Mouse (Mus musculus) CH12.LX (cell line): ENCODE measurements around the gene Pspn. TPM values are rescaled to one million over a fixed set of nuclear protein-coding genes. Genes with fewer than 3 reads are reported as not detected.

Source experiments
- DNase-seq: peaks from one replicate; pipeline ENCODE4 v3.0.0-alpha.2; 2013; ENCODE audit errors: extremely low read depth
- H3K27ac ChIP-seq: 2 replicates; pipeline ENCODE4 v1.5.1; 2012; ENCODE audit warnings: low read depth, mild to moderate bottlenecking, control low read depth, moderate library complexity; ENCODE audit not compliant: insufficient read depth
- H3K27me3 ChIP-seq: replicated peaks from 2 replicates; pipeline ENCODE3; 2012; ENCODE audit warnings: inconsistent platforms
- H3K36me3 ChIP-seq, 2 experiments: replicated peaks in 1 of 2; 2 replicates each; pipeline versions ENCODE3 to v1.6.1; 2012; ENCODE audit warnings: inconsistent platforms in 1 of 2, low read length in 1 of 2, mild to moderate bottlenecking in 1 of 2, mixed read lengths in 1 of 2, moderate library complexity in 1 of 2; ENCODE audit not compliant: control insufficient read depth in 1 of 2, insufficient read depth in 1 of 2
- H3K4me1 ChIP-seq, 2 experiments: 2 replicates each; pipeline ENCODE4 v1.6.1; 2012; ENCODE audit warnings: inconsistent platforms in 1 of 2, moderate library complexity in 1 of 2; ENCODE audit not compliant: insufficient read depth in 2 of 2, control insufficient read depth in 1 of 2
- H3K4me2 ChIP-seq: 2 replicates; pipeline ENCODE4 v1.6.1; 2012; ENCODE audit warnings: low read depth, mild to moderate bottlenecking, control low read depth; ENCODE audit not compliant: poor library complexity, insufficient read depth, severe bottlenecking
- H3K4me3 ChIP-seq, 3 experiments: fragments of 150-350 bp in 1 of 3; sonication (generic) in 1 of 3; replicated peaks in 1 of 3; 2 replicates each; pipeline versions ENCODE3 to v1.5.1; 2011 to 2012; ENCODE audit warnings: low read depth in 2 of 3, low read length in 2 of 3, mild to moderate bottlenecking in 2 of 3, moderate library complexity in 2 of 3, control low read depth in 1 of 3, improper control_type of control experiment in 1 of 3, inconsistent platforms in 1 of 3, mixed read lengths in 1 of 3; ENCODE audit not compliant: poor library complexity in 1 of 3
- H3K79me2 ChIP-seq: replicated peaks from 2 replicates; pipeline ENCODE4 v1.6.1; 2012; ENCODE audit warnings: mild to moderate bottlenecking, moderate library complexity; ENCODE audit not compliant: control insufficient read depth, poor library complexity, insufficient read depth, severe bottlenecking; ENCODE audit errors: extremely low read depth
- H3K9ac ChIP-seq: 2 replicates; pipeline ENCODE4 v1.6.1; 2012; ENCODE audit warnings: low read depth, mild to moderate bottlenecking, control low read depth, moderate library complexity; ENCODE audit not compliant: insufficient read depth
- H3K9me3 ChIP-seq: replicated peaks from 2 replicates; pipeline ENCODE3; 2012; ENCODE audit warnings: low read length, inconsistent platforms, mixed read lengths
- BHLHE40 ChIP-seq: IDR thresholded peaks from 2 replicates; pipeline ENCODE4 v1.6.1; 2011; ENCODE audit warnings: mild to moderate bottlenecking, low read depth, low read length, improper control_type of control experiment
- CHD1 ChIP-seq: IDR thresholded peaks from 2 replicates; pipeline ENCODE4 v1.6.1; 2012; ENCODE audit warnings: low read depth, low read length, improper control_type of control experiment, inconsistent platforms
- CTCF ChIP-seq, 2 experiments: IDR thresholded peaks in 1 of 2; conservative IDR thresholded peaks in 1 of 2; 2 replicates each; pipeline ENCODE4 v1.5.1; 2011 to 2012; ENCODE audit warnings: low read depth in 2 of 2, low read length in 2 of 2, improper control_type of control experiment in 1 of 2, inconsistent platforms in 1 of 2, mild to moderate bottlenecking in 1 of 2, moderate library complexity in 1 of 2
- ELF1 ChIP-seq: IDR thresholded peaks from 2 replicates; pipeline ENCODE4 v1.6.1; 2014; ENCODE audit warnings: low read depth, mild to moderate bottlenecking, inconsistent platforms, low read length, improper control_type of control experiment
- GABPA ChIP-seq: IDR thresholded peaks from 2 replicates; pipeline ENCODE4 v1.6.1; 2012; ENCODE audit warnings: low read depth, low read length, improper control_type of control experiment, inconsistent platforms; ENCODE audit not compliant: insufficient replicate concordance
- JUN ChIP-seq: IDR thresholded peaks from 2 replicates; pipeline ENCODE4 v1.6.1; 2011; ENCODE audit warnings: low read depth, mild to moderate bottlenecking, low read length, improper control_type of control experiment, moderate library complexity; ENCODE audit not compliant: insufficient read depth
- JUND ChIP-seq: conservative IDR thresholded peaks from 2 replicates; pipeline ENCODE4 v1.6.1; 2011; ENCODE audit warnings: low read depth, low read length, improper control_type of control experiment
- KAT2A ChIP-seq: IDR thresholded peaks from 2 replicates; pipeline ENCODE4 v1.6.1; 2012; ENCODE audit warnings: low read length, improper control_type of control experiment, inconsistent platforms; ENCODE audit not compliant: insufficient replicate concordance
- MAFK ChIP-seq: IDR thresholded peaks from 2 replicates; pipeline ENCODE4 v1.6.1; 2011; ENCODE audit warnings: low read length, improper control_type of control experiment; ENCODE audit not compliant: insufficient replicate concordance
- MAX ChIP-seq: IDR thresholded peaks from 2 replicates; pipeline ENCODE4 v1.6.1; 2011; ENCODE audit warnings: low read length, improper control_type of control experiment
- MEF2A ChIP-seq: IDR thresholded peaks from 2 replicates; pipeline ENCODE4 v1.6.1; 2014; ENCODE audit warnings: low read depth, mild to moderate bottlenecking, inconsistent platforms, low read length, improper control_type of control experiment, borderline replicate concordance
- MYC ChIP-seq: IDR thresholded peaks from 2 replicates; pipeline ENCODE4 v1.6.1; 2011; ENCODE audit warnings: low read depth, mild to moderate bottlenecking, improper control_type of control experiment, low read length
- NELFE ChIP-seq: IDR thresholded peaks from 2 replicates; pipeline ENCODE4 v1.6.1; 2011; ENCODE audit warnings: low read depth, low read length, improper control_type of control experiment
- NRF1 ChIP-seq: IDR thresholded peaks from 2 replicates; pipeline ENCODE4 v1.6.1; 2014; ENCODE audit warnings: low read depth, mild to moderate bottlenecking, inconsistent platforms, low read length, improper control_type of control experiment, moderate library complexity
- POLR2AphosphoS2 ChIP-seq: IDR thresholded peaks from 2 replicates; pipeline ENCODE4 v1.6.1; 2011; ENCODE audit warnings: low read depth, low read length, improper control_type of control experiment
- RAD21 ChIP-seq: IDR thresholded peaks from 2 replicates; pipeline ENCODE4 v1.6.1; 2011; ENCODE audit warnings: low read depth, mild to moderate bottlenecking, low read length, improper control_type of control experiment, moderate library complexity
- SIN3A ChIP-seq: IDR thresholded peaks from 2 replicates; pipeline ENCODE4 v1.6.1; 2012; ENCODE audit warnings: low read length, improper control_type of control experiment, inconsistent platforms
- TCF12 ChIP-seq: IDR thresholded peaks from 2 replicates; pipeline ENCODE4 v1.6.1; 2014; ENCODE audit warnings: low read depth, mild to moderate bottlenecking, inconsistent platforms, low read length, improper control_type of control experiment
- UBTF ChIP-seq: IDR thresholded peaks from 2 replicates; pipeline ENCODE4 v1.6.1; 2012; ENCODE audit warnings: low read depth, mild to moderate bottlenecking, inconsistent platforms, low read length, improper control_type of control experiment, moderate library complexity
- USF2 ChIP-seq: conservative IDR thresholded peaks from 2 replicates; pipeline ENCODE4 v1.6.1; 2011; ENCODE audit warnings: low read depth, low read length, improper control_type of control experiment
- ZC3H11A ChIP-seq: IDR thresholded peaks from 2 replicates; pipeline ENCODE4 v1.6.1; 2012; ENCODE audit warnings: low read depth, mild to moderate bottlenecking, inconsistent platforms, low read length, improper control_type of control experiment
- ZKSCAN1 ChIP-seq: IDR thresholded peaks from 2 replicates; pipeline ENCODE4 v1.6.1; 2012; ENCODE audit warnings: low read depth, inconsistent platforms, low read length, improper control_type of control experiment, borderline replicate concordance
- ZMIZ1 ChIP-seq: IDR thresholded peaks from 2 replicates; pipeline ENCODE4 v1.6.1; 2012; ENCODE audit warnings: low read depth, mild to moderate bottlenecking, inconsistent platforms, low read length, improper control_type of control experiment
- ZNF384 ChIP-seq: IDR thresholded peaks from 2 replicates; pipeline ENCODE4 v1.6.1; 2012; ENCODE audit warnings: low read depth, low read length, improper control_type of control experiment, inconsistent platforms
- dilution Hi-C: fragments of 300-500 bp; cut with MboI; formaldehyde crosslinking; loops from 2 replicates; pipeline ENCODE4 v1.14.3; 2020; ENCODE audit warnings: low sequenced_read_pairs; ENCODE audit not compliant: extremely low pct_unique_long_range_greater_than_20kb, extremely low pct_ligation_motif_present
- in situ Hi-C: fragments of 300-500 bp; cut with MboI; formaldehyde crosslinking; loops from 3 replicates; pipeline ENCODE4 v1.14.3; 2019; ENCODE audit warnings: low sequenced_read_pairs, low pct_ligation_motif_present, low pct_unique_long_range_greater_than_20kb, mixed read lengths
- polyA plus RNA-seq: library from polyadenylated mRNA; unstranded; fragments of >175 nt; gene quantifications from 2 replicates; pipeline ENCODE4 v1.2.1, GENCODE M21; 2012; ENCODE audit warnings: low read depth; ENCODE audit not compliant: insufficient read length
- total RNA-seq, 2 experiments: library from RNA; depleted of rRNA; stranded (reverse); fragments of 300-350 nt in 1 of 2; fragments of >200 nt in 1 of 2; gene quantifications; 2 replicates each; pipeline ENCODE4 v1.2.3; 2012 to 2014

Pspn gene
- total and polyA plus RNA-seq, 3 experiments = 0.34 to 0.69 TPM; not detected in 1

GRCm38 (mm10) chr17:56963646-56964045 is 36.2 kb downstream of the Pspn start:
- in situ Hi-C loops = no loop called here
- Histone ChIP-seq H3K36me3 (no peaks in the 10 kb centered on the region), H3K27ac (no peak overlapping the region), H3K79me2 (no peaks in the 10 kb centered on the region), H3K27me3 (peaks cover 31% of the 10 kb centered on the region), H3K4me1 (peaks cover 3% of the 10 kb centered on the region in 2 experiments; a peak in 3 of 4 replicates), H3K9ac (no peak overlapping the region), H3K9me3 (peaks cover 4% of the 10 kb centered on the region), H3K4me3 (no peak overlapping the region), H3K4me2 (no peak overlapping the region)
- TF ChIP-seq ZC3H11A (no peak), MEF2A (no peak), NELFE (no peak), NRF1 (no peak), UBTF (no peak), ELF1 (no peak), KAT2A (no peak), BHLHE40 (no peak), ZMIZ1 (no peak), RAD21 (no peak), CHD1 (no peak), ZKSCAN1 (no peak), JUN (no peak), ZNF384 (no peak), POLR2AphosphoS2 (no peak), SIN3A (no peak), TCF12 (no peak)
- no peak for DNase-seq
- dilution Hi-C loops = no loop called here

GRCm38 (mm10) chr17:56962642-56963405 is 37.0 kb downstream of the Pspn start:
- no peak overlapping the region for H3K4me3 ChIP-seq
- no peak overlapping the region for H3K27ac ChIP-seq
- H3K4me2 ChIP-seq = no peak overlapping the region
- no peak for DNase-seq
- in situ Hi-C loops (no loop called here), dilution Hi-C loops (no loop called here)
- H3K36me3 ChIP-seq = no peaks in the 10 kb centered on the region
- H3K79me2 ChIP-seq = no peaks in the 10 kb centered on the region
- TF ChIP-seq ZC3H11A (no peak), ELF1 (no peak), BHLHE40 (no peak), KAT2A (no peak), MYC (no peak), RAD21 (no peak), GABPA (no peak), CTCF (conservative IDR thresholded peaks at IDR 0.05 in 1 of 2, IDR thresholded peaks at IDR 0.05 in 1 of 2; ENCODE audit: low read depth in 2 of 2, low read length in 2 of 2) (no peak), UBTF (no peak), MAFK (no peak), USF2 (no peak), MEF2A (no peak), TCF12 (no peak), POLR2AphosphoS2 (no peak), CHD1 (no peak), ZMIZ1 (no peak), JUN (no peak), MAX (no peak), ZNF384 (no peak), JUND (no peak)
- no peak overlapping the region for H3K9ac ChIP-seq
- H3K27me3 ChIP-seq = peaks cover 25% of the 10 kb centered on the region
- peaks cover 7 to 10% of the 10 kb centered on the region in 2 experiments for H3K4me1 ChIP-seq
- peaks cover 4% of the 10 kb centered on the region for H3K9me3 ChIP-seq
